Mouse (Mus musculus): ENCODE results near the gene St3gal3.

St3gal3 gene

DNA sequence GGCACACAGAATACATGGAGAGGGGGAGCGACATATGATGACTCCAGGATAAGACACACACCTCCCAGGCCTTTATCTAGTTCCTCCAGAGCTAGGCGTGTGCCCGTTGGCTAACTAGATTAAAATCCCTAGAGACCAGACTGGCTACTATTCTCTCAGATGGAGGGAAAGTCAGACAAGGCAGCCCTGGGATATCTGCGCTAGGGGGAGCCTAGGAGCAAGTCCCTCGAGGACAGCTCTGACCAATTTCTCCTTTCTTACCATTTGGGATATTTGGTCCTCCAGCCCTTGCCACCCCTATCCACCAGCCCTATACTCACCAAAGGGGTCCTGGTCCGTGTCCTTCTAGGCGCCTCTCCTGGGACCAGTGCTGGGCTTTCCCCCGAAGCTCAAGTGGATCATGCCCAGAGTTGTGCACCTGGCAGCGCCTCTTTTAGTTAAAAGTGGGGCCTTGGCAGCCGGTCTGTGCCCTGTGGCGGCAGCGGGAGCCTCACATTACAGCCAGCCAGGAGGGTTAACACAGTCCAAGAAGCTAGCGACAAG, 205.9 kb downstream of the St3gal3 start:
- no peak for DNase-seq (ENCODE audit: low read depth, low spot score)

DNA sequence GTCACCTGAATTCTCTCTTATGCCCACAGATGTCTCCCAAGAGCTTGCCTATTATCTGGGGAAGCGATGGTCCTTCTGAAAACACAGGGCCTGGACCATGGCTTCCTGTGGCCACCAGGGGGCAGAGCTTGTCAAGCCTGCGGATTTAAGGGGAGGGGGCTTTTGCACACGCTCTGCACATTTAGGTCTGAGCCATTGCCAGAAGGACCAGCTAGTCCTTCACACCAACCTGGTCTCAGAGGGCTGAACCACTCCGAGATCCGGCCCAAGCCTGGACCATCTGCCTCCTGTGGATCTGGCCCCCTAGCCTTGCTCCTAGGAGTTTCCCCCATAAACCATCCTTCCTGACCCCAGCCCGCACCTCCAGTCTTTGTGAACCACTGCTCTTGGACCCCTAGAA, 206.5 kb downstream of the St3gal3 start:
- DNase-seq (ENCODE audit: low read depth, low spot score) = no peak

DNA sequence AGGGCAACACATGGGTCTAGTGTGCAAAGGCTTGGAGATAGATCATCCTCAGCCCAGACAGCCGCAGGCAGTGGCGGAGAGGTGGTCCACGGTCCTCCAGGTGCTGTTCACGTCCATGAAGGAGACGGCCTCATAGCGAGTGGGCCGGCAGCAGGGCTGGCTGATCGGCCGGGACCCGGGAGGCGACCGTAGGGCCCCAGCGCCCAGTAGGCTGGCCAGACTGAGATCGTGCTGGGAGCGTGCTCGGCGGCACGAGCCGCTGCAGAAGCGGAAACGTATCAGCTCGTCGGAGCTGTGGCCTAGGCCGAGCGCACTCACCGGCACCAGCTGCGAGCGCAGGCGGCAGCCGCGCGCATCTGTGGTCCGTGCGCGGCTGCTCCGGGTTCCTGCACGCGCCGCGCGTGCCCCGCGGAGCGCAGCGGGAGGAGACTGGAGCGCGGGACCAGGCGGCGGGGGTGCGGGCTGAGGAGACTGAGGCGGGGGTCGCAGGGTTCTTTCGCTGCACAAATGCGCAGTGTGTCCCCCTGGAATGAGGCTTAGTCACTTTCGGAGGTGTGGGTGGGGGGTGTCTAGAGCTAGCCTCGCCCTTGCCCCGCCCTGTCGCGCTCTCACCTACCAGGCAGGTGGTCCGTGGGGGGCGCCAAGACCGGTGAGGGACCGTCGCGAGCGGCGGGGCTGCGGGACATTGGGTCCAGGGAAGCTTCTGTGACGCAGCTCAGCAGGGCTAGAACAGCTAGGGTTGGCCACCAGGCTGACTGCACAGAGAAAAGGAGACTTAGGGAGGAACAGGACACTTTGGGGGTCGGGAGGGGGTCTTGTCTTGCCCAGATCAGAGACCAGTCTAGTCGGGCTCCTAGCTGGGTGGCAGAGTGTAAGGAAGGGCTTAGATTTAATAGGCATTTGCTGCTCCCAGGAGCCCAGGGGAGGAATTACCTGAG, 207.9 kb downstream of the St3gal3 start:
- DNase-seq (ENCODE audit: low read depth, low spot score) = no peak

DNA sequence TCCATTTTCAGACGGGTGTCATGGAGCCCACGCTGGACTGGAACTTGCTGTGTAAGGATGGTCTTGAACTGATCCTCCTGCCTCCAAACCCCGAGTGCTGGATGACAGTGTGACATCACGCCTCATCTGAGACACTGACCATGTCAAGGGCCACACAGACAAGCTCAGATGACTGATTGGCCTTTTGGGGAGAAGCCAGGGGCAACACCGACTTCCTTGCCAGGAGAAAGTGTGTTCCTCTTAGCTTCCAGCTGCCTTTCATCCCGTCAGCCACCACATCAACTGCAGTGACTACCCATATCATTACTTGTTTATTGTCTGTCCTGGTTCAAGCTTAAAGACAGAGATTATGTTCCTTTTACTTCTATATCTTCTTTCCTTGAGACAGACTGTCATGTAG, 209.8 kb downstream of the St3gal3 start:
- no peak for DNase-seq (ENCODE audit: low read depth, low spot score)

DNA sequence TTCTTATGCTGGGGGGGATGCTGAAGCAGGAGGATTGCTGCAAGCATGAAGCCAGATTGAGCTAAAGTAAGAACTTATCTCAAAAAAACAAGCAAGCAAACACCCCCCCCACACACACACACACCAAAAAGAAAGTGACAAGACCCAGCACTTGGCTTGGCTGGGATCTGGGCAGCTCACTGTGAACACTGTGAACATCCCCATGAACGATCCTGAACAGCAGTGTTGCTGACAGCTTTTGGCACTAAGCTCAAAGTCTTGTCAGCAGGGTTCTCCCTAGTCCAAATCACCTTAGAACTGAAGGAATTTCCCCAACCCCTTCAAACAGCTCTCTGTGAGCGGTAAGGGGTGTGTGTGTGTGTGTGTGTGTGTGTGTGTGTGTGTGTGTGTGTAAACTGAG, 211.3 kb downstream of the St3gal3 start:
- DNase-seq (ENCODE audit: low read depth, low spot score) = no peak

DNA sequence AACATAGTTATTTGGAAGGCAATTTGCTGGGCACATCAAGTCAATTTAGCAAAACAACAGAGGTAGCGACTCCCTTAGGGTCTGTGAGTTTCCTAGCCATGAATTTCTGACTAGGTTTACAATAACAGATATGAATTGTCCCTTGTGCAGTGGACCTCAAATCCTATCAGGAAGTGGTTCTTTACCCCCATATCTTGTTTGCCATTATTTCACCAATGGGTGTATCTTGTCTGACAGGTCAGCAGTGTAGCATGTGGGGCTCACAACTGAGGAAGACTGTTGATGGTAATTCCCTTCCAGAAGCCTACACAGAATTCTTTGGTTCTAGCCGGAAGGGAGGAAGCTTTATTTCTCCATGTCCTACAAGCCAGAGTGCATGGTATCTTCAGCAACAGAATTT, 213.4 kb downstream of the St3gal3 start:
- no peak for DNase-seq (ENCODE audit: low read depth, low spot score)

DNA sequence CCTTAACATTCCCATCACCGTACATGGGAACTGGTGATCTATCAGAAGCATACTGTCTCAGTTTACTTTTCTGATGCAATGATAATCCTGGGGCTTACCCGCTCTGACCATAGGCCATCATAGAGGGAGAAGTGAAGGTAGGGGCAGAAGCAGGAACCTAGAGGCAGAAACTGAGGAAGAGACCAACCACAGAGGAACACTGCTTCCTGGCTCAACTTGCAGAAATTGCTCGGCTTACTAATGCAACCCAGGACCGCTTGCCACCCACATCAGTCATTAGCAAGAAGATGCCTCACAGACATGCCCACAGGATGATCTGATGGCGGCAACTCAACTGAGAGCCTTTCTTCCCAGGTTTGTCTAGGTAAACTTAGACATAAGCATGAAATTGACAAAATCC, 216.0 kb downstream of the St3gal3 start:
- DNase-seq (ENCODE audit: low read depth, low spot score) = no peak

DNA sequence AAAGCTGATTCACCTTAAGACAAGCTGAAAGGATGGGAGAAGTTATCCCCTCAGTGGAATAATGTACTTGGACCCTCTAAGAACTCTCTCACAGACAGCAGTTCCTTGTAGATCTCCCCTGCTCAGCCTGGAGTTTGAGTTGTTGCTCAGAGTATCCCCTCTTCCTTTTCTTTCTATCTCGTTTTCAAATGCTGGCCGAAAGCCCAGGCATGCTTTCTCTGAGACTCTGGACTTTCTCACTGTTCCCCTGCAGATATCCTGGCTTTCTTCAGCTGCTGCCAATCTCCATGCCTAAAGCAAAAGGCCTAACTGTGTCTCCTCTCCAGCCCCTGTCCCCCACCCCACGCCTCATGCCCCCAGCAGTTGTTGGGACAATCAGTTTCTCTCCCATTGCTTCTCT, 216.5 kb downstream of the St3gal3 start:
- no peak for DNase-seq (ENCODE audit: low read depth, low spot score)

DNA sequence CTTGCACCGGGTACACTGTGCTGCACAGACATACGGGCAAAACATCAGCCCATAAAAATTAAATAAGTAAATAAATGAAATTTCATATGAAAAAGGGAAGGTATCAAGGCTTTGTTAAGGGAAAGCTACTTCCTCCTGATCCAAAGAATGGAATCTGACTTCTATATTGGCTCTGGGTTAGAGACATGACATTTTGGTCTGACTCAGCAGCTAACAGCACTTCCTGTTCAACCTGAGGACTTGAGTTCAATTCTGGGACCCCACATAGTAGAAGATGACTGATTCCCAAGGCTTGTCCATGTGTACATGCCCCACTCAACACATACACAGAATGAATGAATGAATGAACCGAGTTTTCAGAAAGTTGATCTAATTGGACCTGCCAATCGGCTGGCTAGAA, 216.9 kb downstream of the St3gal3 start:
- no peak for DNase-seq (ENCODE audit: low read depth, low spot score)

DNA sequence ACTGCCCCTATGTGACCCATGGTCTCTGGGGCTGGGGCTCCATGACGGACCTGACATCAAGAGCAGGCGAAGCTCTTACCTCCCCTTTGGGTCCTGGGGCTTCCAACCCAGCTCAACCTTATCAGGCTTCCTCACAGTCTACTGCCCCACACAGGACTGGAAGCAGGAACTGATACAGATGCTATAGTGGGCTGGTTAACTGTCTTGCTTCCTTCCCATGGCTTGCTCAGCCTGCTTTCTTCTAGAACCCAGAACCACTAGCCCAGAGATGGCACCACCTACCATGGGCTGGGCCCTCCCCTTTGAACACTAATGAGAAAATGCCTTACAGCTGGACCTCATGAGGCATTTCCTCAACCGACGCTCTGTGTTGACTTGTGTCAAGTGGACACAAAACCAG, 217.3 kb downstream of the St3gal3 start:
- no peak for DNase-seq (ENCODE audit: low read depth, low spot score)

DNA sequence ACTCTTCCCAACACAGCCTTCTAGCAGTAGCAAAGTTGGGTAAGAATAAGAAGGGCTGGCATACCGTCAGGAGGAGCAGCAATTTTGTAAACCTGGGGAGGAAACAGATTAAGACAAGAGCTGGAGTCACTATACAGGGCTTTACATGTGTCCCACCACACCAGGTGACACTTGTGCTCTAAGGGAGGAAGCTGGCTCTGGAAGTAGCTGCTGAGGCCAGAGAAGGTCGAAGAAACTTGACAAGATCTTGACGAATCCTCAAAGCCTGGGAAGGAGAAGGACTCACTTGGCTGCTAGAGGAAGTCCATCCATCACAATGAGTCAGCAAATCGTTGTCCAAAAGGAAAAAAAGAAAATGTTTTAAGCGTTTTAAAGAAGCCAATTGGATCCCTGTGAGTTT, 218.3 kb downstream of the St3gal3 start:
- DNase-seq (ENCODE audit: low read depth, low spot score) = no peak

DNA sequence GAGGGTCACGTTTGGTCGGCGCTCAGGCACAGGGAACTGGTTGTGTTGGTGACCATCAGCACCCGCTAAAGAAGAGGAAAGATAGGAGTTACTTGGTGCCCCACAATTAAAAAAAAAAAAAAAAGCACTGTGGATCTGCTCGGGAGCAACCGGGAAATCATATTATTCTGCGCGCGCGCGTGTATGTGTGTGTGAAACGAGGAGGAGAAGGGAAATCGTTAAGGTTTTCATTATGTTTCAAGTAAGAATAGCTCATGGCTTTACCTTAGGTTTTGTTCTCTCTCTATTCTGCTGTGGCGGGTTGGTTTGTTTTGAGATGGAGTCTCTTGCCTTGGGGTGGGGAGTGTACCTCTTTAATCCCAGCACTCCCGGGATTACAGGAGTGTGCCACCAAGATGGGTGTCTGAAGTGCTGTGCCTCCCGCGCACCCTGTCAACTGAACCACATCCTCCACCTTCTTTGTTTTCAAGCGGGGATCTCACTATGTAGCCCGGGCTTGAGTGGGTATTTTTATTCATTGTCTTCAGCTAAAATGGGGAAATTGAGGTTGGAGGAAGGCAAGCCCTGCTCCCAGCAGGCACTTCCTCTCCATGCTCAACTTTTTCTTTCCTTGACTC, 219.1 kb downstream of the St3gal3 start:
- DNase-seq (ENCODE audit: low read depth, low spot score) = no peak

DNA sequence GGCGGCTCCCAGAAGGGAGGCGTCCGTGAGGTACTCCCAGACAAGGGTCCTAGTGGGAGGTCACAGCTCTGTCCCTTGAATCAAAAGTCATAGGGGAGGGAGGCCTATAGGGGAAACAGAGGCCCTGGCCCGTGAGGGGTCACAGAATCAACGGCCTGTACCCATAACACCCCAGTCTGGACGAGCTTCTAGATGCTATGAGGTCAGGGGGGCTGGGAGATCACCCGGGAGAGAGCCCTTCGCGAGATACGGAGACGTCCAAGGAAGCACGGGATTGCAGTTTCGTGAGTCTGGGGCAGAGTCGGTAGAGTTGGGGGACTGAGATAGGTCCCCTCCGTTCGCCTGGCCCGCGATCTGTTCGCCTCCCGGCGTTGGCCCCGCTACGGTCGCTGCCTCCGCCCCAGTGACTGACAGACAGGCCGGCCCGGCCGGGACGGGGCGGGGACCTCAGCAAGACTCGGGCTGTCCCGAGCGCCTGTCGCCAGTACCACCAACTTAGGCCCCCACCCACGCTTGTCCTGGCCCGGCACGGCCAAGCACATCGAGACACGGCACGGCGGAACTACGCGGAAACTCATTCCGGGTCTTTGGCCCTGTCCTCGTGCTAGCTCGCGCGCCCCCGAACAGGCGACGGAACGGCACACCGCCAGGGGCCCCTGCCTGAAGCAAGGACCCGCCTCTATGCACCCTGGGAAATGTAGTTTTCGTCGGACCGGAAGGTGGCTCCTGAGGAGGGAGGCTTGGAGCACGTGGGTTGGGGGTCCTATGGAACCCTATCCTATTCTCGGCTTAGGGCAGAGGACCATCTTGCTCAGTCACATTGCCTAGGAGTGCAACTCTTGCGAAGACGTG, 219.9 kb downstream of the St3gal3 start, which contains the start of gene Ipo13:
Ipo13 (minus strand) TSS at position 409 of the 852 bp plus-strand sequence.
- DNase-seq (ENCODE audit: low read depth, low spot score) = peak; percentile 85

DNA sequence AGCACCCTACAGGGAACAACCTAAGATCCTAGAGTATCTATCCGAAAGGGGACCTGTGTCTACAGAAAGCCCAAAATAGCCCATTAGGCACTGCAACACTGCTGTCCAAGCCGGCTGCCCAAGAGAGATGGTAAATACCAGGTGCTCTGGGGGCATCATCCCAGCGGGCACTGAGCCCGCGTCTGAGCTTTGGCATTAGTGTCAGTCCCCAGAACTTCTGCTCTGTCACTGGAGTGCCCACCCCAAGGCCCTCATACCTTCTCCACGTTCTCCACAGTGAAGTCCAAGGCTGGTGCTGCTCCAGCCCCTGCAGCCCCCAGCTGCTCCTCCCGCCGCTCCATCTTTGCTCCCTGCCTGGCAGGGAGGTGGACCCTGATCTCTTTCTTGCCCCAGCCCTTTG, 220.7 kb downstream of the St3gal3 start:
- DNase-seq (ENCODE audit: low read depth, low spot score) = no peak

DNA sequence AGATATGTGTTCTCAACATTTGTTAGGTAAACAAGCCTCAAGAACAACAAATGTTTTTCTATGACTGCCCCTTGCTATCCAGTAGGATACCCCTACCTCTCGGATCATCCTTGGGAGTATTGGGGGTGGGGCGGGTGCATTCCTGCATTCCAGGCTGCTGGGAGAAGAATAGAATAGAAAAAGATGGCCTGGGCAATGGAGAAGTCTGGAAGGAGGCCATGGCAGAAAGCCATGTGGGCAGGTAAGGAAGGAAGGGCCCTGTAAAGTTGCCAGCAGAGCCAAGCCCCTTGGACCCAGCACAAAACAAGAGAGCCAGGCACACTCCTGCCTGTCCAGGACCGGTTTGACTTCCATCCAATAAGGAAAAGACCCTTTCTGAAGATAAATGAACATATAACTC, 221.3 kb downstream of the St3gal3 start:
- no peak for DNase-seq (ENCODE audit: low read depth, low spot score)

DNA sequence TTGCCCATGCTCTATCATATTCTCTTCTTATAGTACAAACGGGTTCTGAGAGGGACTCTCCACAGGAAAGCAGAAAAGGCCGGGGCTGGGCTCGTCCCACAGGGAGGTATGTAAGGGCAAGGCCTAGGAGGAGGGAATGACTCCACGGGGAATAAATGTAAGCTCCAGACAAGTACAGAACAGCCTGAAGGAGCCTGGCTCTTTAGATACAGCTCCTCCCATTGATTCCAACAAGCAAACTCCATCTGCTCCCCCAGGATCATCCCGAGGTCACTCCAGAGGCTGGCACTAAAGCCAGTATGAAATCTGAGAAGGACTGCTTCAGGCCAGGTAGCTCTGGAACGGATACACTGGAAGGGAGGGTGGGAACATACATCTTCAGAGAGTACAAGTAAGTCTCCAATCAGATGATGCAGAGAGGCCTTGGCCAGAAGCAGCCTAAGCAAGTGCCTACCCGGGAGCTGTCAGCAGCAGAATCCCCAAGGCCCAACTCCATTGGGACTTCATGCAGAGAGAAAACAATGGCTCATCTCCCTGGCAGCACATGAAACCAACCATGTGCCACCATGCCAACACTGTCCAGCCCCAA, 221.9 kb downstream of the St3gal3 start:
- no peak for DNase-seq (ENCODE audit: low read depth, low spot score)

DNA sequence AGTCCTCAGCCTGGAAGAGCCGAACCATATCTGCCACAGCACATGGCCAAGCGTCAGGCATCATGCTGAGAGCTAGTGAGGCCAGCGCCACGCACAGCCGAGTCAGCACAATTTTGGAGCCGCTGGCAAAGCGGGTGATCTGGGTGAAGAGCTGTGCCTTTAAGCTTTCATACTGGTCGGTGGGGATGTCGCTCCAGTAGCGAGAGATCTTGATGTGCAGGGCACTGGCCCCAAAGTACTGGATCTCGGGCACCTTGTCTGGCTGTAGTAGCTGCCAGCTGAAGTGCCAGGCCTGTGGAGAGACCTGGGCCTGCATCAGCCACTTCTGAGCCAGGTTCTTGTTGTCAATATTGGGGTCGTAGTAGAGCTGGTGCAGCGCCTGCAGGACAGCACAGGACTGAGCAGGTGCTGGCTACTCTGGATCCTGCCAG, 222.6 kb downstream of the St3gal3 start:
- no peak for DNase-seq (ENCODE audit: low read depth, low spot score)

DNA sequence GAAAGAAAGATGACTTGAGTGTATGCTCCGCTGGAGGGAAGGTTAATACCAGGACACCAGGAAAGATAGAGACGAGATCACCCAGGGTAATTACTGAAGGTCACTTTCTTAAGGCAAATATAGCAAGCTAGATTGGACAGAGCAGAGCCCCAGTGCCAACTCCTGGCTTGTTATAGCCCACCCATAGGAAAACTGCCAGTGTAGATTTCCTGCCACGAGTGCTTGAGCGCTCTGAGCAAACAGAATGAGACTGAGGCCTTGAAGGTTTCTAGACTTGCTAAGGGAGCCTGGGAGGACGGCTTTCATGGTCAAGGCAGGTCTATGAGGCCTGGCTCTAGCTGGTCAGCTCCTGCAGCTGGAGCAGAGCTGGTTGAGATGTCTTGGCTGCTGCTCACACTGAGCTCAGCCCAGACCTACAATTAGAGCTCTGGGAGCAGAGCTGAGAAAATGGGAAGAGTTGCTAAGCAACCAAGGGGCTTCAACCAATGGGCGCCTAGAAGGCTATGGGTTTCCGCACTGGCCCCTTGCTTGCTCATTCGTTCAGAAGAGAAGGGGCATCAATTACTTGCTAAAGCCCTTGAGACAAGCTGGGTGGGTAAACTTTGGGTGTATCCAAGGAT, 225.8 kb downstream of the St3gal3 start:
- no peak for DNase-seq (ENCODE audit: low read depth, low spot score)

DNA sequence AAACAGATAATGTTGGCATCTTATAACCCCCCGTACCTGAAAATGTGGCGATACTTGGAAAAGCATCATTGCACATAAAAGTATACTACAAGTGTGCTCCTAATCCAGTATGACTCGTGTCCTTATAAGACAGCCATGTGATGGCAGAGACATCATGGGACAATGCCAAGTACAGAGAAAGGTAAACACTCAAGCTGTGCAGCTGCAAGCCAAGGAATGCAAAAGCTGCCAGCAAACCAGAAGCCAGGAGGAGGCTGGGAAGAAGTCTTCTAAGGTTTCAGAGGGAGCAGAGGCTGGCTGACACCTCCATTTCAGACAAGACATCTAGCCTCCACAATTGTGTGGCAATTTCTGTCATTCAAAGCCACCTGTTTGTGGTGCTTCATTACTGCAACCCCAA, 228.5 kb downstream of the St3gal3 start:
- no peak for DNase-seq (ENCODE audit: low read depth, low spot score)

DNA sequence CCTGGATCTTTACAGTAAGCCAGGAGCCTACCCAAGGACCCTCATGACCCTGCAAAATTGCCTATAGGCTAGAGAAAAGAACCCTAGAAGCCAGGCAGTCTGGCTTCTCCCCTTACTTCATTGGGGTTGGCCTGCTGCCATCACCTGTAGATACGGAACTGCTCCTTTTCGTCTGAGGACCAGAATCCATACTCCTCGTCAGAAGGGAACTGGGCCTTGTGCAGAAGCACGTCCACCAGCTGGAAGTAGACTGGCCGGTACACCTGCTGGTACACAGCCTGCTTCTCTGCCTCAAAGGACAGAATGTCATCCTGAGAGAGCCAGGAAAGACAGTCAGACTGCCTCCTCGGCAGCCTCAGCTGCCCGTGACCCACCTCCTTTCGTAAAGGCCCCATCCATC, 230.0 kb downstream of the St3gal3 start:
- no peak for DNase-seq (ENCODE audit: low read depth, low spot score)

DNA sequence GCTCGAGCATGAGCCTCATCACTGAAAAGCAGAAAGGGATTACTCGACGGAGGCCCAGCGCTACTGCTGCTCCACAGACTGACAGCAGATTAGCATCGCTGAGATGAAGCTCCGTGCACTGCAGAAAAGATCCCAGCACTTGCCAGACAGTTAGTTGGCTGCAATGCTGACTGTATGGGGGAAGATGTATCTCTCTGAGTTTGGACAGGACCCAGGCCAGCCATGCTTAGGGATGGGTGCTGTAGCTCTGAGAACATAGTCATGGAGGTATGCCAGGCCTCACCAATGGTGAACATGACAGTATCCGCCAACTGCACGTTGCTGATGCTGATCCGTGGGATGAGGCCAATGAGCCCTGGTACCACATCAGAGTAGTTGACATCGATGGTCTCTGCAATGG, 230.6 kb downstream of the St3gal3 start:
- DNase-seq (ENCODE audit: low read depth, low spot score) = no peak
